Comparison of ENCODE assay signal across 8 mouse cellular contexts in the genomic region with DNA sequence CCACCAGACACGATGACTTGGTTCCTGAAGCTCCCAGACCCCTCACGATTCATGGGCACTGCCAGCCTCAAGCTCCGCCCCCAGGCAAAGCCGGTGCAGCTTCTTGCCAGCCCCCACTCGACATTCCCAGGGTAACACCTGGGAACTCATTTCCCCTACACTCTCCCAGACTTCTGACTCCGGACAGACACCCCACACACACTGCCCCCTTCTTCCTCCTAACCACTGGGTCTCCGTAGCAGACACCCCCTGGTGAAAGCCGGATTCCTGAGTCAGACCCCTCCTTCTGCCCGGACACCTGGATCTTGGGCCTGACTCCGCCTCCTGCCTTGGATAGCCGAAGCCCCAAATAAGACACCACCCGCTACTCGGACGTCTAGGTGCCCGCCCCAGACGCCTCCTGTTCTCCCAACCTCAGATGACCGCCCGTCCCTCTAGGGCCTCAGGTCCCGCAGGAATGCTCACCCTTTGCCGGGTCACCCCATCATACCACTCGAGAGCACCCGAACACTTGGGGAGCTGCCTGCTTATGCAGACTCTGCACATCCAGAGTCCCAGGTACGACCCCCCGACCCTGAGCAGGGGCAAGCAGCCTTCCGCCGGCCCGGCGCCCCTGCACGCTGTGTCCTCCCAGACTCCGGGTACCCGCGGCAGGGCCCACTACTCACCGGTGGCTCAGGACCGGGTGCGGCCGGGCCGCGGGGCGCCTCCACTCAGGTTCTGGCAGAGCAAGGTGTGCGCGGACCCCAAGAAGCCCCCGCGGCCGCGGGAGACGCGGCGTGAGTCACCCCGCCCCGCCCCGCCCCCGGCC. TPM values are rescaled to one million over a fixed set of nuclear protein-coding genes. Genes with fewer than 3 reads are reported as not detected.
DNase-seq lines count a peak whose midpoint lies in the region; ATAC-seq and TF ChIP-seq lines count a peak whose summit lies in the region.

A gene (plus strand): TSS at position 381 of the 811 bp plus-strand sequence.
A gene (minus strand): TSS at position 786 of the 811 bp plus-strand sequence.

- H3K9me3 ChIP-seq in kidney, embryonic 14.5 days (ENCODE audit: control insufficient read depth, low read length) = no peaks in the 10 kb centered on the region
- H3K9me3 ChIP-seq in G1E (replicated peaks) = no peaks in the 10 kb centered on the region
- H3K9me3 ChIP-seq in embryonic facial prominence, embryonic 15.5 days (replicated peaks) = no peaks in the 10 kb centered on the region
- no peaks in the 10 kb centered on the region for H3K9me3 ChIP-seq in limb, embryonic 13.5 days
- H3K9me3 ChIP-seq in stomach, postnatal 0 days (ENCODE audit: control insufficient read depth, low read length) = no peaks in the 10 kb centered on the region

- peak within 1 kb of the TSS; percentile 73 for H3K4me3 ChIP-seq in kidney, embryonic 14.5 days (ENCODE audit: low read length)
- peak within 1 kb of the TSS; percentile 72 for H3K4me3 ChIP-seq in G1E (ENCODE audit: low read depth, low read length)
- peak within 1 kb of the TSS; percentile 61 for H3K4me3 ChIP-seq in embryonic facial prominence, embryonic 15.5 days (replicated peaks)
- peak within 1 kb of the TSS; percentile 71 for H3K4me3 ChIP-seq in limb, embryonic 13.5 days
- H3K4me3 ChIP-seq in stomach, postnatal 0 days (ENCODE audit: low read depth, low read length) = peak within 1 kb of the TSS; percentile 54

- no peak for TF ChIP-seq CTCF in G1E (IDR thresholded peaks at IDR 0.05; ENCODE audit: low read depth, low read length)
- TF ChIP-seq CTCF in stomach, postnatal 0 days (IDR thresholded peaks at IDR 0.05; ENCODE audit: low read depth) = no peak

- DNase-seq in kidney, postnatal 25 days = no peak
- no peak for DNase-seq in G1E (ENCODE audit: low spot score)
- DNase-seq in stomach, postnatal 0 days (ENCODE audit: low spot score) = no peak
- no peak for DNase-seq in adrenal gland, postnatal 14 days
- no peak for DNase-seq in layer of hippocampus, adult 8-10 months (ENCODE audit: low spot score in 2 of 2)

- H3K9ac ChIP-seq in kidney, embryonic 14.5 days (ENCODE audit: low read depth, low read length) = peak within 1 kb of the TSS; percentile 54
- peak within 1 kb of the TSS; percentile 35 for H3K9ac ChIP-seq in embryonic facial prominence, embryonic 15.5 days
- H3K9ac ChIP-seq in limb, embryonic 13.5 days = peak within 1 kb of the TSS; percentile 70
- H3K9ac ChIP-seq in stomach, postnatal 0 days (ENCODE audit: low read length) = peak within 1 kb of the TSS; percentile 51

- H3K27ac ChIP-seq in kidney, embryonic 14.5 days (ENCODE audit: low read depth, low read length) = no peak within 1 kb of the TSS
- no peak within 1 kb of the TSS for H3K27ac ChIP-seq in embryonic facial prominence, embryonic 15.5 days (replicated peaks)
- H3K27ac ChIP-seq in limb, embryonic 13.5 days = no peak within 1 kb of the TSS
- H3K27ac ChIP-seq in stomach, postnatal 0 days (replicated peaks) = no peak within 1 kb of the TSS

- peak within 1 kb of the TSS; percentile 98 for H3K4me2 ChIP-seq in kidney, embryonic 14.5 days (replicated peaks; ENCODE audit: low read depth, low read length)
- peak within 1 kb of the TSS; percentile 99 for H3K4me2 ChIP-seq in embryonic facial prominence, embryonic 15.5 days (replicated peaks)
- H3K4me2 ChIP-seq in limb, embryonic 13.5 days (replicated peaks) = peak within 1 kb of the TSS; percentile 99
- peak within 1 kb of the TSS; percentile 98 for H3K4me2 ChIP-seq in stomach, postnatal 0 days (replicated peaks; ENCODE audit: low read depth)

- 1% methylated on average over 50 of the region's 52 CpGs for WGBS in kidney, embryonic 14.5 days
- WGBS in embryonic facial prominence, embryonic 15.5 days = 2% methylated on average over 52 of the region's 52 CpGs
- WGBS in limb, embryonic 13.5 days = 3% methylated on average over 52 of the region's 52 CpGs
- 3% methylated on average over 52 of the region's 52 CpGs for WGBS in stomach, postnatal 0 days

- peaks cover 20% of the 10 kb centered on the region; the same call in 1 of the 2 replicates for H3K27me3 ChIP-seq in kidney, embryonic 14.5 days (ENCODE audit: control insufficient read depth, insufficient read depth, low read length)
- peaks cover 65% of the 10 kb centered on the region for H3K27me3 ChIP-seq in G1E (ENCODE audit: insufficient read depth, low read length)
- peaks cover 35% of the 10 kb centered on the region for H3K27me3 ChIP-seq in embryonic facial prominence, embryonic 15.5 days
- peaks cover 49% of the 10 kb centered on the region for H3K27me3 ChIP-seq in limb, embryonic 13.5 days
- H3K27me3 ChIP-seq in stomach, postnatal 0 days (ENCODE audit: control insufficient read depth, insufficient read depth, low read length) = peaks cover 2% of the 10 kb centered on the region; the same call in 1 of the 2 replicates

- H3K36me3 ChIP-seq in kidney, embryonic 14.5 days (ENCODE audit: control insufficient read depth, insufficient read depth, low read length) = no peaks in the 10 kb centered on the region
- H3K36me3 ChIP-seq in G1E (replicated peaks) = no peaks in the 10 kb centered on the region
- no peaks in the 10 kb centered on the region for H3K36me3 ChIP-seq in embryonic facial prominence, embryonic 15.5 days
- H3K36me3 ChIP-seq in limb, embryonic 13.5 days = no peaks in the 10 kb centered on the region
- no peaks in the 10 kb centered on the region for H3K36me3 ChIP-seq in stomach, postnatal 0 days (ENCODE audit: control insufficient read depth, insufficient read depth, low read length)

- no peak for TF ChIP-seq EP300 in stomach, postnatal 0 days (optimal IDR thresholded peaks at IDR 0.05)

- H3K4me1 ChIP-seq in kidney, embryonic 14.5 days (ENCODE audit: control insufficient read depth, insufficient read depth, low read length) = peaks cover 13% of the 10 kb centered on the region
- H3K4me1 ChIP-seq in G1E (ENCODE audit: insufficient read depth, low read depth, low read length) = peaks cover 32% of the 10 kb centered on the region
- peaks cover 26% of the 10 kb centered on the region for H3K4me1 ChIP-seq in embryonic facial prominence, embryonic 15.5 days
- peaks cover 21% of the 10 kb centered on the region for H3K4me1 ChIP-seq in limb, embryonic 13.5 days
- 0 out of 2 replicates have a peak, but pooled peaks cover 3% of the 10 kb centered on the region for H3K4me1 ChIP-seq in stomach, postnatal 0 days (replicated peaks; ENCODE audit: control insufficient read depth, insufficient read depth)

- ATAC-seq in kidney, embryonic 14.5 days (ENCODE audit: low FRiP score, low TSS enrichment) = peak; percentile 56
- no peak for ATAC-seq in G1E (ENCODE audit: extremely low read depth, insufficient number of reproducible peaks, low FRiP score, poor library complexity, severe bottlenecking)
- no peak for ATAC-seq in embryonic facial prominence, embryonic 15.5 days (ENCODE audit: insufficient number of reproducible peaks, low FRiP score, low TSS enrichment, low read depth)
- no peak; the same call in 1 of the 2 replicates for ATAC-seq in limb, embryonic 13.5 days (ENCODE audit: low FRiP score, low read depth)
- peak; percentile 30; the same call in 1 of the 2 replicates for ATAC-seq in stomach, postnatal 0 days (ENCODE audit: low FRiP score, low TSS enrichment)

RNA-seq across cellular contexts. Expression of the first gene that starts in this region (rescaled TPM):
- 6.9 and 7.6 TPM in 2 replicates for polyA plus RNA-seq in kidney, embryonic 14.5 days (2014; fragmentation: Nextera tagmentation; extraction: Ambion mirVana)
- not detected in 2 replicates for total RNA-seq in G1E (2014; fragmentation: Nextera tagmentation)
- total RNA-seq in G1E (2017) = not detected in 2 replicates
- not detected in 2 replicates for polyA plus RNA-seq in G1E (2012)
- polyA plus RNA-seq in embryonic facial prominence, embryonic 15.5 days (2015; fragmentation: Nextera tagmentation; extraction: Ambion mirVana) = 8.8 and 9.3 TPM in 2 replicates
- polyA plus RNA-seq in limb, embryonic 13.5 days (2015; fragmentation: Nextera tagmentation; extraction: Ambion mirVana) = 2.8 and 5.9 TPM in 2 replicates
- polyA plus RNA-seq in stomach, postnatal 0 days (2015; fragmentation: Nextera tagmentation; extraction: Ambion mirVana) = 5.3 and 6.5 TPM in 2 replicates
- total RNA-seq in adrenal gland, postnatal 14 days (2021) = 2.4 and 5.0 TPM in 2 replicates
- 1 to 10 TPM; 3.3 to 4.3 (median 3.9) TPM for total RNA-seq in layer of hippocampus, adult 8-10 months (2022)

RNA-seq across cellular contexts. Expression of the second gene that starts in this region (rescaled TPM):
- polyA plus RNA-seq in kidney, embryonic 14.5 days (2014; fragmentation: Nextera tagmentation; extraction: Ambion mirVana) = 0.53 TPM in 1 of 2 replicates, not detected in the other
- total RNA-seq in G1E (2014; fragmentation: Nextera tagmentation) = 0.58 TPM in 1 of 2 replicates, not detected in the other
- total RNA-seq in G1E (2017) = 0.06 and 0.16 TPM in 2 replicates
- polyA plus RNA-seq in G1E (2012) = 0.02 and 0.10 TPM in 2 replicates
- polyA plus RNA-seq in embryonic facial prominence, embryonic 15.5 days (2015; fragmentation: Nextera tagmentation; extraction: Ambion mirVana) = 0.07 and 0.24 TPM in 2 replicates
- polyA plus RNA-seq in limb, embryonic 13.5 days (2015; fragmentation: Nextera tagmentation; extraction: Ambion mirVana) = 0.32 and 0.38 TPM in 2 replicates
- polyA plus RNA-seq in stomach, postnatal 0 days (2015; fragmentation: Nextera tagmentation; extraction: Ambion mirVana) = 0.11 and 0.19 TPM in 2 replicates
- 0.19 TPM in 2 replicates for total RNA-seq in adrenal gland, postnatal 14 days (2021)
- 1 to 10 TPM; 4.3 to 8.0 (median 6.5) TPM for total RNA-seq in layer of hippocampus, adult 8-10 months (2022)

Comparison
In these comparisons a context has a peak if more than half of its experiments do, and no peak if none do; other contexts are left out.
1. ATAC-seq: peak in kidney, embryonic 14.5 days (single experiment) and stomach, postnatal 0 days (single experiment); none in G1E (single experiment), embryonic facial prominence, embryonic 15.5 days (single experiment) and limb, embryonic 13.5 days (single experiment).
2. Peak in every context shown above with its lines, with median percentiles within 50 percentile points of each other: H3K4me2 ChIP-seq, H3K4me3 ChIP-seq and H3K9ac ChIP-seq.